Comparison of ENCODE assay signal across 9 mouse cellular contexts in genomic region chr11:89720847-89721246, GRCm38 (mm10). TPM values are rescaled to one million over a fixed set of nuclear protein-coding genes. Genes with fewer than 3 reads are reported as not detected.
DNase-seq lines count a peak whose midpoint lies in the region; ATAC-seq and TF ChIP-seq lines count a peak whose summit lies in the region.
"Had no signal": no experiment of that assay in that cellular context is flagged by ENCODE, and none has a peak within 500 bp of the region (broad histone marks: within the 10 kb centered on the region; RNA-seq: fewer than 3 reads in every experiment).

No protein-coding gene starts in this region.

- no peaks in the 10 kb centered on the region for H3K9me3 ChIP-seq in midbrain, embryonic 10.5 days (replicated peaks)
- H3K9me3 ChIP-seq in midbrain, embryonic 13.5 days, result no peaks in the 10 kb centered on the region
- H3K9me3 ChIP-seq in forebrain, embryonic 12.5 days, result no peaks in the 10 kb centered on the region
- H3K9me3 ChIP-seq in limb, embryonic 10.5 days (replicated peaks), result no peaks in the 10 kb centered on the region

- DNase-seq in midbrain, embryonic 10.5 days (ENCODE audit: low spot score), result peak; percentile 79
- peak; percentile 63 for DNase-seq in hindlimb bud, embryonic 11.5 days (ENCODE audit: extremely low spot score, low read depth, low spot score)
- DNase-seq in limb, embryonic 10.5 days (ENCODE audit: low spot score), result peak; percentile 87
- DNase-seq in ovary, postnatal 36 days (ENCODE audit: low spot score), result peak; percentile 72
- DNase-seq in urinary bladder, postnatal 14 days (ENCODE audit: low spot score), result peak; percentile 70

- TF ChIP-seq CTCF in bone marrow macrophage, adult 2 months (IDR thresholded peaks at IDR 0.05; ENCODE audit: low read depth, low read length), result peak; percentile 69

- H3K9ac ChIP-seq in midbrain, embryonic 13.5 days (replicated peaks), result no peak overlapping the region
- H3K9ac ChIP-seq in forebrain, embryonic 12.5 days, result no peak overlapping the region

- no peak for TF ChIP-seq POLR2A in bone marrow macrophage, adult 2 months (IDR thresholded peaks at IDR 0.05; ENCODE audit: borderline replicate concordance, low read depth, low read length)

- no peak overlapping the region for H3K4me2 ChIP-seq in midbrain, embryonic 13.5 days (replicated peaks)
- no peak overlapping the region for H3K4me2 ChIP-seq in forebrain, embryonic 12.5 days

- H3K27ac ChIP-seq in midbrain, embryonic 10.5 days (replicated peaks), result peak overlapping the region; percentile 28; the same call in 1 of the 2 replicates
- H3K27ac ChIP-seq in midbrain, embryonic 13.5 days, result no peak overlapping the region
- H3K27ac ChIP-seq in bone marrow macrophage, adult 2 months (ENCODE audit: insufficient read depth, low read depth, low read length), result no peak overlapping the region
- H3K27ac ChIP-seq in forebrain, embryonic 12.5 days, result no peak overlapping the region
- no peak overlapping the region for H3K27ac ChIP-seq in limb, embryonic 10.5 days

- H3K4me3 ChIP-seq in midbrain, embryonic 10.5 days, result no peak overlapping the region
- no peak overlapping the region for H3K4me3 ChIP-seq in midbrain, embryonic 13.5 days (replicated peaks)
- no peak overlapping the region for H3K4me3 ChIP-seq in bone marrow macrophage, adult 2 months (ENCODE audit: insufficient read depth, low read length)
- H3K4me3 ChIP-seq in forebrain, embryonic 12.5 days (replicated peaks), result no peak overlapping the region
- no peak overlapping the region for H3K4me3 ChIP-seq in limb, embryonic 10.5 days

- H3K36me3 ChIP-seq in midbrain, embryonic 10.5 days, result no peaks in the 10 kb centered on the region
- no peaks in the 10 kb centered on the region for H3K36me3 ChIP-seq in midbrain, embryonic 13.5 days
- no peaks in the 10 kb centered on the region for H3K36me3 ChIP-seq in forebrain, embryonic 12.5 days (replicated peaks)
- H3K36me3 ChIP-seq in limb, embryonic 10.5 days, result no peaks in the 10 kb centered on the region

- ATAC-seq in midbrain, embryonic 13.5 days, result no peak
- 0 out of 2 replicates have a peak, but pooled peaks have one; percentile 14 for ATAC-seq in forebrain, embryonic 12.5 days (ENCODE audit: low FRiP score)

- H3K27me3 ChIP-seq in midbrain, embryonic 10.5 days (ENCODE audit: low read depth, poor library complexity, severe bottlenecking), result no peaks in the 10 kb centered on the region
- H3K27me3 ChIP-seq in midbrain, embryonic 13.5 days, result no peaks in the 10 kb centered on the region
- H3K27me3 ChIP-seq in forebrain, embryonic 12.5 days, result no peaks in the 10 kb centered on the region; the same call in 1 of the 2 replicates
- peaks cover 8% of the 10 kb centered on the region; the same call in 1 of the 2 replicates for H3K27me3 ChIP-seq in limb, embryonic 10.5 days (ENCODE audit: low read depth, poor library complexity, severe bottlenecking)

- no peaks in the 10 kb centered on the region for H3K4me1 ChIP-seq in midbrain, embryonic 10.5 days
- H3K4me1 ChIP-seq in midbrain, embryonic 13.5 days (replicated peaks), result 0 out of 2 replicates have a peak, but pooled peaks cover 3% of the 10 kb centered on the region
- no peaks in the 10 kb centered on the region for H3K4me1 ChIP-seq in bone marrow macrophage, adult 2 months (ENCODE audit: control insufficient read depth, insufficient read depth, low read length)
- peaks cover 14% of the 10 kb centered on the region; the same call in 1 of the 2 replicates for H3K4me1 ChIP-seq in forebrain, embryonic 12.5 days
- H3K4me1 ChIP-seq in limb, embryonic 10.5 days, result no peaks in the 10 kb centered on the region

- 18% methylated on average over 5 of the region's 5 CpGs for WGBS in midbrain, embryonic 10.5 days
- WGBS in midbrain, embryonic 13.5 days, result 16% methylated on average over 5 of the region's 5 CpGs
- 16% methylated on average over 5 of the region's 5 CpGs for WGBS in forebrain, embryonic 12.5 days
- WGBS in limb, embryonic 10.5 days, result 20% methylated on average over 5 of the region's 5 CpGs

RNA-seq across cellular contexts. Expression of gene Ankfn1, which starts 56.6 kb away (rescaled TPM):
- 1.9 and 2.6 TPM in 2 replicates for polyA plus RNA-seq in midbrain, embryonic 10.5 days (2016; fragmentation: Nextera tagmentation; extraction: Ambion mirVana)
- 3.6 TPM in 2 replicates for polyA plus RNA-seq in midbrain, embryonic 13.5 days (2015; fragmentation: Nextera tagmentation; extraction: Ambion mirVana)
- not detected in 2 replicates for polyA plus RNA-seq in bone marrow macrophage, adult 2 months (2012; ENCODE audit: insufficient read depth, insufficient read length, missing spikeins)
- polyA plus RNA-seq in forebrain, embryonic 12.5 days (2016; fragmentation: Nextera tagmentation; extraction: Ambion mirVana), result 3.5 and 4.1 TPM in 2 replicates
- not detected in 2 replicates for polyA plus RNA-seq in limb, embryonic 10.5 days (2016; fragmentation: Nextera tagmentation; extraction: Ambion mirVana)
- polyA plus RNA-seq: heart, embryonic 14.5 days had no signal
